Mouse (Mus musculus) testis, adult 2 months (tissue): ENCODE measurements at regions not wholly inside any gene's neighbourhood (a gene's known extent, or its start where the extent isn't known, plus 50 kb on each side); places are given as distances from the start of the nearest gene placed in this dataset.

ENCODE experiments used
- CTCF ChIP-seq: fragments of 200-500 bp; IDR thresholded peaks from 2 replicates; pipeline ENCODE4 v1.5.1; 2012; ENCODE audit warnings: low read depth, mild to moderate bottlenecking, inconsistent platforms, low read length, moderate library complexity; ENCODE audit not compliant: control insufficient read depth, insufficient read depth, insufficient replicate concordance
- POLR2A ChIP-seq: fragments of 200-500 bp; IDR thresholded peaks from 2 replicates; pipeline ENCODE4 v1.6.1; 2012; ENCODE audit warnings: low read depth, mild to moderate bottlenecking, inconsistent platforms, low read length, moderate library complexity; ENCODE audit not compliant: control insufficient read depth

DNA sequence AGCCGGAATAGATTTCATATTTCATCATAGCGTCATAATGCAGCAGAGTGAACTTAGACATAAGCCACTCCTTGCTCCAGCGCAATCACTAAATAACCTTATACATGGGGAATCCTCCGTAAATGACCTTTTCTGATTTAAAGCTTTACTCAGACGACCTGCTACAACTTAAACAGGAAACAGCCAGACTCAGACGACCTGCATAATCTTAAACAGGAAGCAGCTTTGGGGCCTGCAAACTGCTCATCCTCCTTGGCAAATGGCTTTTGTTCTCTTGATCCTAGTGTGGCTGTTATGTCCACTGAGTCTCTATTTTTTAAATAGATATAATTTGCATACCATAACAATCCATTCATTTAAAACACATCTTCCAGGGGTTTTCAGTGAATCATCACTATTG, 76.9 kb upstream of the Magi3 start:
- TF ChIP-seq CTCF: no peak
- no peak for TF ChIP-seq POLR2A
